Mouse (Mus musculus): ENCODE measurements around the gene Prpf6. TPM values are rescaled to one million over a fixed set of nuclear protein-coding genes. Genes with fewer than 3 reads are reported as not detected.
A peak's percentile ranks its signal among the peaks of the same experiment; 100 is the strongest.

Prpf6 gene
- polyA plus RNA-seq, 1 experiment from 2014 or later: 40.1 TPM

GRCm38 (mm10) chr2:181571941-181572670 is 19.6 kb upstream of the Prpf6 start:
- 90% methylated on average over 11 of the region's 11 CpGs for WGBS
- Histone ChIP-seq H3K4me2 (no peak overlapping the region), H3K9ac (no peak overlapping the region), H3K36me3 (peaks cover 44% of the 10 kb centered on the region), H3K27me3 (replicated peaks) (no peaks in the 10 kb centered on the region), H3K4me3 (no peak overlapping the region), H3K4me1 (peaks cover 13% of the 10 kb centered on the region), H3K27ac (replicated peaks) (no peak overlapping the region), H3K9me3 (no peaks in the 10 kb centered on the region)
- ATAC-seq (ENCODE audit: extremely low read depth, insufficient number of reproducible peaks, low FRiP score, low TSS enrichment): no peak

GRCm38 (mm10) chr2:181572921-181573920 is 18.4 kb upstream of the Prpf6 start:
- H3K36me3 ChIP-seq: peaks cover 44% of the 10 kb centered on the region
- no peaks in the 10 kb centered on the region for H3K9me3 ChIP-seq
- H3K4me3 ChIP-seq: no peak overlapping the region
- ATAC-seq (ENCODE audit: extremely low read depth, insufficient number of reproducible peaks, low FRiP score, low TSS enrichment): no peak
- no peak overlapping the region for H3K27ac ChIP-seq (replicated peaks)
- H3K9ac ChIP-seq: no peak overlapping the region
- WGBS: 89% methylated on average over 15 of the region's 15 CpGs
- H3K27me3 ChIP-seq (replicated peaks): no peaks in the 10 kb centered on the region
- no peak overlapping the region for H3K4me2 ChIP-seq
- H3K4me1 ChIP-seq: peaks cover 24% of the 10 kb centered on the region

DNA sequence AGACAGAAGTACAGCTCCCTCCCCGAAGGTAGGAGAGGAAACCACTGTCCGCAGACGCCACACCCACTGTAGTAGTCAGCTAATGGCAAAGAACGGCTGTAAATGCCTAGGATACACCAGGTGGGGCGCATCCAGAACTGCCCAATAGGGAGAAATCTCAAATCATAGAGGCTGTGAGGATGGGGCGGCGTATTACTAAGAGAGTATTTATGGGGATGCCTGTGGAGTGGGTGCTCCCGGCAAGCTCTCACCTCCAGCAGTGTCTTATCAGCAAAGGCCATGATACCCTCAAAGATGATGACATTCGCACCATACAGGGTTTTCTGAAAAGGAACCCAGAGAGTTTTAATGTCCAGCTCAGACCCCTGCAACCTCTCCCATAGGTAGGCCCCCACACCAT is 17.7 kb upstream of the Prpf6 start:
- no peak overlapping the region for H3K4me2 ChIP-seq
- no peak overlapping the region for H3K9ac ChIP-seq
- no peaks in the 10 kb centered on the region for H3K9me3 ChIP-seq
- no peak overlapping the region for H3K4me3 ChIP-seq
- no peak overlapping the region for H3K27ac ChIP-seq (replicated peaks)
- no peak for ATAC-seq (ENCODE audit: extremely low read depth, insufficient number of reproducible peaks, low FRiP score, low TSS enrichment)
- WGBS: 91% methylated on average over 9 of the region's 9 CpGs
- peaks cover 32% of the 10 kb centered on the region for H3K4me1 ChIP-seq
- peaks cover 44% of the 10 kb centered on the region for H3K36me3 ChIP-seq
- no peaks in the 10 kb centered on the region for H3K27me3 ChIP-seq (replicated peaks)

GRCm38 (mm10) chr2:181574921-181575545 is 16.6 kb upstream of the Prpf6 start:
- peaks cover 42% of the 10 kb centered on the region for H3K4me1 ChIP-seq
- 92% methylated on average over 7 of the region's 7 CpGs for WGBS
- no peak for ATAC-seq (ENCODE audit: extremely low read depth, insufficient number of reproducible peaks, low FRiP score, low TSS enrichment)
- H3K4me2 ChIP-seq: no peak overlapping the region
- H3K4me3 ChIP-seq: no peak overlapping the region
- H3K9ac ChIP-seq: no peak overlapping the region
- peaks cover 35% of the 10 kb centered on the region for H3K36me3 ChIP-seq
- no peak overlapping the region for H3K27ac ChIP-seq (replicated peaks)
- no peaks in the 10 kb centered on the region for H3K27me3 ChIP-seq (replicated peaks)
- no peaks in the 10 kb centered on the region for H3K9me3 ChIP-seq

- Histone ChIP-seq H3K9me3 (no peaks in the 10 kb centered on the region), H3K9ac (no peak overlapping the region), H3K4me1 (peaks cover 43% of the 10 kb centered on the region), H3K4me2 (no peak overlapping the region), H3K27ac (replicated peaks) (no peak overlapping the region), H3K27me3 (replicated peaks) (no peaks in the 10 kb centered on the region), H3K36me3 (peaks cover 31% of the 10 kb centered on the region), H3K4me3 (no peak overlapping the region)
- no peak for ATAC-seq (ENCODE audit: extremely low read depth, insufficient number of reproducible peaks, low FRiP score, low TSS enrichment)
- 73% methylated on average over 2 of the region's 2 CpGs for WGBS
These were observed 15.1 kb upstream of the Prpf6 start for GRCm38 (mm10) chr2:181576613-181577012.

DNA sequence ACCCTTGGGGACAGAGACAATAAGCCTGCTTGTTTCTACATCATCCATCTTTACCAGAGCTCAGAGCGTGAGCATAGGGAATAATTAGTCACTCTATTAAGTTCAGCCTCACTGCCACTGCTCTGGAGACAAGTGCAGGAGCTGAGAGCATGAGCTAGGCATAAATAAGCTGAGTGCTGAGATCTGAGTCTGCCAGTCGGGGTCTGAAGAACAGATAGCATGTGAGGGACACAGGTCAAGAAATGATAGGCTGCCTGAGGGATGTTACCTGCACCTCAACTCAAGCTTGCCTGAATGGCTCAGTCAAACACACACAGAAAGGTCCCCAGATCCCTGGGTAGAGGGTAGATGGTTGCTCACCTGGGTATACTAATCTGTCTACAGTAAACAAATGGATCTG is 14.5 kb upstream of the Prpf6 start:
- no peak for ATAC-seq (ENCODE audit: extremely low read depth, insufficient number of reproducible peaks, low FRiP score, low TSS enrichment)
- no peak overlapping the region for H3K4me2 ChIP-seq
- H3K9me3 ChIP-seq: no peaks in the 10 kb centered on the region
- no peak overlapping the region for H3K27ac ChIP-seq (replicated peaks)
- 63% methylated on average over 2 of the region's 2 CpGs for WGBS
- peaks cover 26% of the 10 kb centered on the region for H3K36me3 ChIP-seq
- no peak overlapping the region for H3K9ac ChIP-seq
- no peak overlapping the region for H3K4me3 ChIP-seq
- peaks cover 45% of the 10 kb centered on the region for H3K4me1 ChIP-seq
- no peaks in the 10 kb centered on the region for H3K27me3 ChIP-seq (replicated peaks)

GRCm38 (mm10) chr2:181577981-181578581 is 13.6 kb upstream of the Prpf6 start:
- peaks cover 19% of the 10 kb centered on the region for H3K36me3 ChIP-seq
- H3K27ac ChIP-seq (replicated peaks): peak overlapping the region; percentile 58
- H3K4me2 ChIP-seq: peak overlapping the region; percentile 25
- H3K9ac ChIP-seq: peak overlapping the region; percentile 97
- H3K27me3 ChIP-seq (replicated peaks): no peaks in the 10 kb centered on the region
- H3K4me3 ChIP-seq: no peak overlapping the region
- peaks cover 48% of the 10 kb centered on the region for H3K4me1 ChIP-seq
- ATAC-seq (ENCODE audit: extremely low read depth, insufficient number of reproducible peaks, low FRiP score, low TSS enrichment): no peak
- WGBS: 42% methylated on average over 7 of the region's 7 CpGs
- no peaks in the 10 kb centered on the region for H3K9me3 ChIP-seq

DNA sequence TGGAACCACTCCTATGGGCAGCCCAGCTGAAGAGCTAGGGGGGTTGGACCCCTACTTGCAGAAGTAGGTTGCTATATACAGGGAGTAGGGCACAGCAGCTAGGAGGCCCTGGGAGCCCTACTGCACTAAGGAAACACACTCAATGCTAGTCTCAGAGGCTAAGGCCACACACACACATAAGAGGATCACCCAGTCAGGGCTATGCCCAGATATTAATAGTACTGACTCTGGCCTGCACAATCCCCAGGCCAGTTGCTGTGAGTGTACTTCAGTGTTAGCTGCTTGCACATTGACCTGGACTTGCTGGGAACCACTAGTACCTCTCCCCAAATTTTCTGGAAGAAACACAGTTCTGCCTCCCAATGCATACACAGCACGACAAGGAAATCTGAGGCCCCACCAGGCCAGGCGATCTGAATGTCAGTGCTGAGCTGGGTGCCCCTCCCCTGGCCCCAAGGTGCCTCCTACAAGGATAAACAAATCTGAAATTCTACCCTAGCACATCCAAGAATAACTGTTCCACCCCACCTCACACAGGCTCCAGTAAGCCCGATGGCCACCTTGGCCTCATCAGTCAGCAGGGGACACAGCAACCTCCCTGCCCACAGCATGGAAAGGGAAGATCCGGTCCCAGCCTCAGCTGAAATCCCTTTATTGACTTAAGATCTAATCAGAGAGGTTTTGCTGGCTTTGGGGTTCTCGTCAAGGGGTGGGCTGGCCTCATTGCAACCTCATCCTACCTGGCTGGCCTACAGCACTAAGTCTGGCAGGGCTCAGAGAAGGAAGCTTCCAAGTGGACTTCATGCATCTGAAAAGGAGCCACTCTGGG is 12.7 kb upstream of the Prpf6 start:
- Histone ChIP-seq H3K9me3 (no peaks in the 10 kb centered on the region), H3K27ac (replicated peaks) (peak overlapping the region; percentile 58), H3K4me1 (peaks cover 48% of the 10 kb centered on the region), H3K9ac (peak overlapping the region; percentile 97), H3K4me3 (no peak overlapping the region), H3K4me2 (peak overlapping the region; percentile 24; the same call in 1 of the 2 replicates), H3K27me3 (replicated peaks) (no peaks in the 10 kb centered on the region), H3K36me3 (peaks cover 18% of the 10 kb centered on the region)
- ATAC-seq (ENCODE audit: extremely low read depth, insufficient number of reproducible peaks, low FRiP score, low TSS enrichment): no peak
- WGBS: 33% methylated on average over 5 of the region's 5 CpGs

DNA sequence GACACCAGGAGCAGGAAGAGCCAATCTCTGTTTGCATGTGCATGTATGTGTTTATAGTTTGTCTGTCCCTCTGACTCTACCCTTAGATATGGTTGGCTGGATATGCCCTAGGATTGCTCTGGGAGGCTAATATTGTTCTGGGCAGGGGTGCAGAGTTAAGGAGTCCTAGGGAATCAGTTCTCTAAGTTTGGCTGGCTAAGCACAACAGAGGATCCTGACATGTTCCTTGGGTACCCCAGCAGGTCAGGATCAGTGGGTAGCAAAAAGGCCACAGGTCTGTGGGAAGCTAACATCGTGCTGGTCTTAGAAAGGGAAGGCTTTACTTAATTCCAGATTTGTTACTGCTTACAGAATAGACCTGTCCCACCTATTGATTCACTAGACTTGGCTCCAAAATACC is 12.0 kb upstream of the Prpf6 start:
- Histone ChIP-seq H3K4me2 (peak overlapping the region; percentile 92; the same call in 1 of the 2 replicates), H3K9ac (peak overlapping the region; percentile 97), H3K4me3 (no peak overlapping the region), H3K4me1 (peaks cover 48% of the 10 kb centered on the region), H3K27me3 (replicated peaks) (no peaks in the 10 kb centered on the region), H3K36me3 (peaks cover 18% of the 10 kb centered on the region), H3K27ac (replicated peaks) (0 out of 2 replicates have a peak overlapping the region, but pooled peaks have one; percentile 58), H3K9me3 (no peaks in the 10 kb centered on the region)
- no peak for ATAC-seq (ENCODE audit: extremely low read depth, insufficient number of reproducible peaks, low FRiP score, low TSS enrichment)
- 92% methylated on average over 1 of the region's 1 CpGs for WGBS

GRCm38 (mm10) chr2:181580131-181580772 is 11.4 kb upstream of the Prpf6 start:
- Histone ChIP-seq H3K36me3 (peaks cover 22% of the 10 kb centered on the region), H3K27ac (replicated peaks) (peak overlapping the region; percentile 97), H3K27me3 (replicated peaks) (no peaks in the 10 kb centered on the region), H3K4me2 (peak overlapping the region; percentile 92), H3K4me3 (peak overlapping the region; percentile 91), H3K9ac (peak overlapping the region; percentile 97), H3K4me1 (peaks cover 48% of the 10 kb centered on the region), H3K9me3 (no peaks in the 10 kb centered on the region)
- no peak for ATAC-seq (ENCODE audit: extremely low read depth, insufficient number of reproducible peaks, low FRiP score, low TSS enrichment)
- 71% methylated on average over 5 of the region's 5 CpGs for WGBS
